Mouse (Mus musculus) lung, embryonic 14.5 days (tissue): ENCODE data around the gene Plscr2. TPM values are rescaled to one million over a fixed set of nuclear protein-coding genes. Genes with fewer than 3 reads are reported as not detected.

Experiments
- ATAC-seq: fragments of 200-750 bp; cut with Nextera tagmentation; 2 replicates; pipeline ENCODE4 v1.8.0; 2017; ENCODE audit warnings: mild to moderate bottlenecking, moderate TSS enrichment, moderate library complexity; ENCODE audit not compliant: insufficient read depth
- DNase-seq: peaks from one replicate; pipeline ENCODE4 v3.0.0-alpha.2; 2015
- H3K27ac ChIP-seq: fragments of 300-500 bp; sonication (generic); 2 replicates; pipeline ENCODE4 v1.5.1; 2014; ENCODE audit warnings: low read depth, mild to moderate bottlenecking, moderate library complexity
- H3K27me3 ChIP-seq: fragments of 300-500 bp; sonication (generic); 2 replicates; pipeline ENCODE4 v1.6.1; 2014; ENCODE audit warnings: low read length, control low read depth; ENCODE audit not compliant: insufficient read depth
- H3K36me3 ChIP-seq: fragments of 300-500 bp; sonication (generic); 2 replicates; pipeline ENCODE4 v1.6.1; 2014; ENCODE audit warnings: control low read depth; ENCODE audit not compliant: insufficient read depth
- H3K4me1 ChIP-seq: fragments of 300-500 bp; sonication (generic); 2 replicates; pipeline ENCODE4 v1.6.1; 2014; ENCODE audit warnings: antibody characterized with exemption, control low read depth; ENCODE audit not compliant: insufficient read depth
- H3K4me2 ChIP-seq: fragments of 300-500 bp; sonication (generic); 2 replicates; pipeline ENCODE4 v1.6.1; 2014; ENCODE audit warnings: mild to moderate bottlenecking
- H3K4me3 ChIP-seq: fragments of 300-500 bp; sonication (generic); 2 replicates; pipeline ENCODE4 v1.5.1; 2014; ENCODE audit warnings: low read depth, low read length
- H3K9ac ChIP-seq: fragments of 300-500 bp; sonication (generic); 2 replicates; pipeline ENCODE4 v1.6.1; 2014
- H3K9me3 ChIP-seq: fragments of 300-500 bp; sonication (generic); 2 replicates; pipeline ENCODE4 v1.6.1; 2016; ENCODE audit warnings: low read depth, low read length, control low read depth
- CTCF ChIP-seq: IDR thresholded peaks from 2 replicates; pipeline ENCODE4 v1.5.1; 2016; ENCODE audit warnings: antibody characterized with exemption, low read depth
- WGBS: fragments of 180-500 bp; shearing (Covaris S2); extraction: QIAGEN DNeasy Blood & Tissue Kit; methylation state at CpG from one replicate; pipeline ENCODE4 v1.1.7; 2014; 5-methylcytosine and 5-hydroxymethylcytosine counted together
- polyA plus RNA-seq: library from polyadenylated mRNA; unstranded; fragments of >200 nt; fragmentation: Nextera tagmentation; extraction: Ambion mirVana; gene quantifications from 2 replicates; pipeline ENCODE4 v1.2.1, GENCODE M21; 2014

Plscr2 gene
- polyA plus RNA-seq, 1 experiment from 2014 or later = 2.0 TPM

DNA sequence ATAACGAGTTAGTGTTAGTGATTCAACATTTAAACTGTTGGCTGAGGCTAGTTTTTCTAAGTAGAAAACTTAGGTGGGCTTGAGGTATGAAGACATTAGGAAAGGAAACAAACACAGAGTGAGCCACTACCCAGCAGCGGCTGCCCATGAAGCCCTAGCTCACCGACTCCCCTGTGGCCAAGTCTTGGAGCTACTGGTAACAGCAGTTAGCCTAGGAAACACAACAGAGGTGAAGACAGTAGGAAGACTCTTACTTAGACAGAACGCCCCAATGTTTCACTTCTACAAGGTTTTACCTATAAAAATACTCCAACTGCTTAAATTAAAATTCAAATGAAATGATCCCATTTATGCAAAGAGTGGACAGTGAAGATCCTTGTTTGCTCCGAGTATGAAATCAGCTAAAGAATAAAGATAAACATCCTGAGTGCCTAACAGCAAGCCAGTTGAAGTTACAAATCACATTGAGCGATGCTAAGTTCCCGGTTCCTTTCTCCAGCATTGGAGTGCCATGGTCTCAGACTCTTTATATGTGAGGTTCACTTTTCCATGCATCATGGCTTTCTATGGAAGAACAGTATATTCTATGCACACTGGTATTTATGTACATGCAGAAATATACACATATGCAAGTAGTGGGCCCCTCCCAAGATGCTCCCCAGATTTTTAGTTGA lies 26.5 kb upstream of the Plscr2 start:
- no peak for ATAC-seq
- Histone ChIP-seq H3K9ac (no peak overlapping the region), H3K27ac (no peak overlapping the region), H3K4me2 (no peak overlapping the region), H3K4me1 (no peaks in the 10 kb centered on the region), H3K4me3 (no peak overlapping the region), H3K27me3 (no peaks in the 10 kb centered on the region), H3K9me3 (no peaks in the 10 kb centered on the region), H3K36me3 (no peaks in the 10 kb centered on the region)
- no peak for DNase-seq
- 68% methylated on average over 7 of the region's 7 CpGs for WGBS
- TF ChIP-seq CTCF = no peak

DNA sequence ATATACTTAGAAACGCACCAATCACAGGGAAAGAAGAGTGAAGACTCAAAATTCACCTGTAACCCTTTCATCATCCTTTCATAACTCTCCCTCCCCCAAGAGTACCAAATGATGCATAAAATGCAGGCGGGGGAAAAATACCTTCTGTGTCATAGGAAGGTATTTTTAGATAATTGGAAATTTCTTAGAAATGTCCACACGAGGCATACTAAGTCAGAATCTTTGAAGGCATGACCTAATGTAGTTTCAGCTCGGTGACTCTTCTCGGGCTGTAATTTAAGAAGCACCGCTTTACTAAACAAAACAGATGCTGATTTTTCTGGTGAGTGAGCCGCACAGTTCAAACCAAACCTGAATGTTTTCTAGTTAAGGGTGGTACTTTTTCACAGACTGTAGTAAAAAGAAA lies 26.0 kb upstream of the Plscr2 start, which contains the start of gene Plscr1:
Gene Plscr1 (plus strand): TSS at position 304 of the 406 bp plus-strand sequence.
- H3K36me3 ChIP-seq = no peaks in the 10 kb centered on the region
- H3K4me3 ChIP-seq = peak within 1 kb of the TSS; percentile 67
- WGBS = 38% methylated on average over 7 of the region's 7 CpGs
- ATAC-seq (no peak), DNase-seq (peak; percentile 27)
- peak within 1 kb of the TSS; percentile 92 for H3K27ac ChIP-seq
- no peak for TF ChIP-seq CTCF
- H3K4me2 ChIP-seq = peak within 1 kb of the TSS; percentile 57
- H3K9ac ChIP-seq = peak within 1 kb of the TSS; percentile 77
- H3K27me3 ChIP-seq = no peaks in the 10 kb centered on the region
- H3K4me1 ChIP-seq = no peaks in the 10 kb centered on the region
- H3K9me3 ChIP-seq = no peaks in the 10 kb centered on the region

DNA sequence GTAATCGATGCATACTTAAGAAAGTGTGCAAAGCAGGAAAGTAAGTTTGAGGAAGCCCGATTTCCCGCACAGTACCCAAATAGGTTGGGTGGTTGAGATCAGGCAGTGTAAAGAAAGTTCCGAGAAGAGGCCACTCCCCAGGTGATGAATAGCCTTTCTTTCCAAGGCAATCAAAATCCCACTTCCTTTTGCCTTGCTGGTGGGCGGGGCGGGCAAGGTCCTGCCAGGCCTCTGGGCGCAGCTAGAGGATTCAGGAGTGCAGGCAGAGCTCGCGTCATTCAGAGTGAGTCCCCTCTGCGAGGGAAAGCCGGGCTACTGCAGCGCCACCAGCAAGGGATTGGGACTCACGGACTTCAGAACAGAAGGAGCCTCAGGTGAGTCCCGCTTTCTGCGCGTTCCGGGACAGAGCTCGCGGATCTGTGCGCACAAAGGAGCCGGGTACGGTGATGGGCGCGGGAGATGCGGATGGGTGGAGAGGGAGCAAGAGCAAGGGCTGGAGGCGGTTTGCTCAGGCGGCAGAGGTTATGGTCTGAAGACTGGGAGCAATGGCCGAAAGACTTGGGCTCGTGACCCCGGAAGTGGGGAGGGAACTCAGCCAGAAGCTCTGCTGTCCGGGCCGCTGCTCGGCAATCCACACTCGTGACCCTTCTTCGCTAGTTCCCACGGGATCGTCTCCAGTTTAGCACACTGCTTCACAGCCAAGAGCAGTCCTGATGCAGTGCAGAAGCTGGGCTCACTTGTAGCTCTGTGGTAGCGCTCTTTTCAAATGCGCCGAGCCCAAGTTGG lies 25.2 kb upstream of the Plscr2 start:
- ATAC-seq = peak; percentile 96
- 1% methylated on average over 40 of the region's 40 CpGs for WGBS
- no peaks in the 10 kb centered on the region for H3K36me3 ChIP-seq

DNA sequence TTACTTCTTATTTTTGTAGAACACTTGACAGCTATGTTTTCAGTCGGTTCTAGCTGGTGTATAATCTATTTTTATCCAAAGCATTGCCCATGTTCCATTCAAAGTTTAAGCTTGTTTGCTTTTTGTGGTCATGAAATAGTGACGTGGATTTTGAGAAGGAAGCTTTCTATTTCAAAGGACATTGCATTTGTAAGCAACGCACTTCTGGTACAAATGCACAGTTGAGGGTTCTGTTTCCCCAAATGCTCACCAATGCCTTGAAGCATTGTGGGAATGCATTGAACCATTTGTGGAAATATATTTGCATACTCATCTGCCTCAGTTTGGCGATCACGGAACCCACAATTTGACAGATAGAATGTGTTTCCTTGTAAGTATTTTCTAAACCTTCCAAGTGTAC lies 22.7 kb upstream of the Plscr2 start:
- TF ChIP-seq CTCF = no peak
- no peaks in the 10 kb centered on the region for H3K4me1 ChIP-seq
- ATAC-seq = no peak
- no peak overlapping the region for H3K4me2 ChIP-seq
- H3K27me3 ChIP-seq = no peaks in the 10 kb centered on the region
- H3K9ac ChIP-seq = no peak overlapping the region
- H3K36me3 ChIP-seq = no peaks in the 10 kb centered on the region
- DNase-seq = no peak
- WGBS = 80% methylated on average over 5 of the region's 5 CpGs
- H3K4me3 ChIP-seq = no peak overlapping the region
- H3K27ac ChIP-seq = no peak overlapping the region
- H3K9me3 ChIP-seq = no peaks in the 10 kb centered on the region

More for the DNA sequence above, 25.2 kb upstream of the Plscr2 start:
- TF ChIP-seq CTCF = no peak
- H3K9ac ChIP-seq = peak overlapping the region; percentile 77
- H3K9me3 ChIP-seq = no peaks in the 10 kb centered on the region
- peak; percentile 85 for DNase-seq
- peak overlapping the region; percentile 67 for H3K4me3 ChIP-seq
- H3K27me3 ChIP-seq = no peaks in the 10 kb centered on the region
- no peaks in the 10 kb centered on the region for H3K4me1 ChIP-seq
- peak overlapping the region; percentile 92 for H3K27ac ChIP-seq
- peak overlapping the region; percentile 57 for H3K4me2 ChIP-seq

DNA sequence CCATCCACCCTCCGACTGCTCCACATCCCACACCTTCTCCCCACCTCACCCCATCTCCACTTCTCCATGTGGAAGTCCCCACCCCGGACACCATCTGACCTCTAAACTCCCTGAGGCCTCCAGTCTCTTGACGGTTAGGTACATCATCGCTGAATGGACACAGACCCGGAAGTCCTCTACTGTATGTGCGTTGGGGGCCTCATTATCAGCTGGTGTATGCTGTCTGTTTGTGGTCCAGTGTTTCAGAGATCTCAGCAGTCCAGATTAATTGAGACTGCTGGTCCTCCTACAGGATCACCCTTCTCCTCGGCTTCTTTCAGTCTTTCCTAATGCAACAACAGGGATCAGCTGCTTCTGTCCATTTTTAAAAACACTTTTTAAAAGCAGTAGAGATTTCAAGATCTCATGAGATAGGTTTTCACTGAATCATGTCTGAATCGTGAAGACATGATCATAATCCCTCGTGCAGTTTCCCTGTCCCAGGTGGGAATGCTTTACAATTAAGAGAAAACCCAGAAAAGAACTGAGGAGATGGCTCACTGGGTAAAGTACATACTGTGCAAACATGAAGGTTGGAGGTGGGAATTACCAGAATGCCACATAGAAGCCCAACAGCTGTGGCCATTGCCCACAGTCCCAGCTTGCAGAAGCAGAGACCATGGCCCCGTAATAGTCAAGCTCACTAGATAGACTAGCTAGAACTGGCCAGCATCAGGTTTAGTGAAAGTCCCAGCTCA lies 21.6 kb upstream of the Plscr2 start:
- ATAC-seq (no peak), DNase-seq (no peak)
- TF ChIP-seq CTCF = no peak
- no peaks in the 10 kb centered on the region for H3K27me3 ChIP-seq
- H3K27ac ChIP-seq = no peak overlapping the region
- no peaks in the 10 kb centered on the region for H3K4me1 ChIP-seq
- H3K4me2 ChIP-seq = no peak overlapping the region
- no peaks in the 10 kb centered on the region for H3K9me3 ChIP-seq
- no peak overlapping the region for H3K9ac ChIP-seq
- H3K36me3 ChIP-seq = no peaks in the 10 kb centered on the region
- no peak overlapping the region for H3K4me3 ChIP-seq
- 89% methylated on average over 10 of the region's 10 CpGs for WGBS

DNA sequence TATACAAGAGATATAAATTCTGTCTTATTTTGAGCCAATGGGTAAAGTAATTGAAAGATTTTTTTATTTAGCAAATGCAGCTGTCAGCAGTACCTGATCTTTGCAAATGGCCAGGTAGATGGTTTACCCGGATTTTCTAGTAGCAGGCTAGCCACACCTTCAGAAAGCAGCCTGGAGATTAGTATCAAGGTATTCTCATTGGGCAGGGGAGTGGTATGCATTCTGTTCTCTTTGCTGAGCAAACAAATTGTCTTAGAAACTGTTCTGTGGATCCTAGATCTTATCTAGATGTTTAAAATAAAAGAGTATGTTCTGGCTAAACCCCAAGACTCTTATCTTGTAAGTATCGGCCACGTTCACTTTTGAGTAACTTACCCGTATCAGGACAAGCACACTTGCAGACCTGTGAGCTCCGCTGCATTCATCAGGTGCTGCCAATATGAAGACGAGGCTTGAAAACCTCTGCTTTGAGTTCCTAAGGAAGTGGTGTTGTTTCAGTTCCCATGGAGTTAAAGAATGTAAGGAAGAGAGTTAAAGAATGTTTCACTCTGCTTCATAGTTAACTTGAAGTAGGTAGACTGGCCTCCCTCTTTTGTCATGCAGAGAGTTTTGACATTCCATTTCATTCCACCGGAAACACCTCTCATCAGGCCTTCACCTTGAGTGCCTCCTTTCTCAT lies 14.8 kb upstream of the Plscr2 start:
- H3K27me3 ChIP-seq = no peaks in the 10 kb centered on the region
- H3K4me1 ChIP-seq = no peaks in the 10 kb centered on the region
- no peak for TF ChIP-seq CTCF
- no peak overlapping the region for H3K4me2 ChIP-seq
- WGBS = 51% methylated on average over 7 of the region's 7 CpGs
- DNase-seq = peak; percentile 46
- 0 out of 2 replicates have a peak, but pooled peaks cover 8% of the 10 kb centered on the region for H3K36me3 ChIP-seq
- ATAC-seq = peak; percentile 84
- peak overlapping the region; percentile 2; the same call in 1 of the 2 replicates for H3K27ac ChIP-seq
- H3K9ac ChIP-seq = no peak overlapping the region
- H3K4me3 ChIP-seq = no peak overlapping the region
- no peaks in the 10 kb centered on the region for H3K9me3 ChIP-seq
